Mouse (Mus musculus): ENCODE measurements around the gene Sdhaf1. TPM values are rescaled to one million over a fixed set of nuclear protein-coding genes. Genes with fewer than 3 reads are reported as not detected.

Gene Sdhaf1
- polyA plus RNA-seq, 1 experiment from 2014 or later = 21.6 TPM

- no peak overlapping the region for H3K27ac ChIP-seq (replicated peaks; ENCODE audit: low read depth, low read length)
- DNase-seq (ENCODE audit: low spot score) (no peak), ATAC-seq (ENCODE audit: insufficient number of reproducible peaks, low FRiP score, low TSS enrichment, low read depth) (no peak)
- no peak overlapping the region for H3K4me3 ChIP-seq (ENCODE audit: low read depth, low read length)
- peaks cover 6% of the 10 kb centered on the region for H3K36me3 ChIP-seq (ENCODE audit: control insufficient read depth, insufficient read depth, low read length)
- 0 out of 2 replicates have a peak overlapping the region, but pooled peaks have one; percentile 2 for H3K4me2 ChIP-seq (ENCODE audit: low read depth, severe bottlenecking)
- no peak overlapping the region for H3K9ac ChIP-seq (ENCODE audit: low read length)
- no peaks in the 10 kb centered on the region; the same call in 1 of the 2 replicates for H3K9me3 ChIP-seq (ENCODE audit: control insufficient read depth, low read length)
- WGBS = 91% methylated on average over 12 of the region's 12 CpGs
- H3K27me3 ChIP-seq (ENCODE audit: control insufficient read depth, insufficient read depth, low read length) = no peaks in the 10 kb centered on the region
- peaks cover 15% of the 10 kb centered on the region for H3K4me1 ChIP-seq (ENCODE audit: control insufficient read depth, insufficient read depth, low read length)
These were observed 13.6 kb downstream of the Sdhaf1 start for GRCm38 (mm10) chr7:30310136-30310535.

DNA sequence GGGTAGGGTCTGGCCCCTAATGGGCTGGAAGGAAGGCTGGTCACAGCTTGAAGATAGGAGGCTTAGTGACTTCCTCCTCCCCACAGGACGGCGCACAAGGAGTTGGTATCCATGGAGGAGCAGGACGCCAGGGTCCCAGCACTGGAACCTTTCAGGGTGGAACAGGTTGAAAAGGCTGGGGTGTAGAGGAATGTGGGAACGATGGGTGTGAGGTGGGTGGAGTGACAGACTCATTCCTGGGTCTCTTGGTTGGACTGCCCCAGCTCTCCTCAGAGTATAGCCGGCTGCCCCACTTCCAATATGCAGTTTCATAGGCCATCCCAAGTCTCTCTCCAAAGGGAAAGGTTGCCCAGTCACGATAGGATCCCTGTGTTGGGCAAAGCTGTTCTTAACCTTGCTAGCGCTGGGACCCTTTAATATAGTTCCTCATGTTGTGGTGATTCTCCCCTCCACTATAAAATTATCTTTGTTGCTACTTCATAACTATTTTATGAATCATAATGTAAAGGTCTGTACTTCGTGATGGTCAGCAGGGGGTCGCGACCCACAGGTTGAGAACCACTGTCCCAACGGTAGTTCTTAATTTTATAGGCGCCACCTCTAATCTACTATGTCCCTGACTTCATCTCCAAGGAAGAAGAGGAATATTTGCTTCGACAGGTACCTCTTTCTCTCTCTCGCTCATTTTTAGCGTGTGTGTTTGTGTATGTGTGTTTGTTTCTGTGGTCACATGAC is 14.1 kb downstream of the Sdhaf1 start:
- ATAC-seq (ENCODE audit: insufficient number of reproducible peaks, low FRiP score, low TSS enrichment, low read depth) (no peak), DNase-seq (ENCODE audit: low spot score) (no peak)
- H3K4me3 ChIP-seq (ENCODE audit: low read depth, low read length) = peak overlapping the region; percentile 62
- H3K4me1 ChIP-seq (ENCODE audit: control insufficient read depth, insufficient read depth, low read length) = peaks cover 11% of the 10 kb centered on the region
- no peaks in the 10 kb centered on the region; the same call in 1 of the 2 replicates for H3K9me3 ChIP-seq (ENCODE audit: control insufficient read depth, low read length)
- peaks cover 6% of the 10 kb centered on the region for H3K36me3 ChIP-seq (ENCODE audit: control insufficient read depth, insufficient read depth, low read length)
- H3K4me2 ChIP-seq (ENCODE audit: low read depth, severe bottlenecking) = peak overlapping the region; percentile 71
- WGBS = 61% methylated on average over 15 of the region's 15 CpGs
- H3K27ac ChIP-seq (replicated peaks; ENCODE audit: low read depth, low read length) = no peak overlapping the region
- peak overlapping the region; percentile 64; the same call in 1 of the 2 replicates for H3K9ac ChIP-seq (ENCODE audit: low read length)
- H3K27me3 ChIP-seq (ENCODE audit: control insufficient read depth, insufficient read depth, low read length) = no peaks in the 10 kb centered on the region

DNA sequence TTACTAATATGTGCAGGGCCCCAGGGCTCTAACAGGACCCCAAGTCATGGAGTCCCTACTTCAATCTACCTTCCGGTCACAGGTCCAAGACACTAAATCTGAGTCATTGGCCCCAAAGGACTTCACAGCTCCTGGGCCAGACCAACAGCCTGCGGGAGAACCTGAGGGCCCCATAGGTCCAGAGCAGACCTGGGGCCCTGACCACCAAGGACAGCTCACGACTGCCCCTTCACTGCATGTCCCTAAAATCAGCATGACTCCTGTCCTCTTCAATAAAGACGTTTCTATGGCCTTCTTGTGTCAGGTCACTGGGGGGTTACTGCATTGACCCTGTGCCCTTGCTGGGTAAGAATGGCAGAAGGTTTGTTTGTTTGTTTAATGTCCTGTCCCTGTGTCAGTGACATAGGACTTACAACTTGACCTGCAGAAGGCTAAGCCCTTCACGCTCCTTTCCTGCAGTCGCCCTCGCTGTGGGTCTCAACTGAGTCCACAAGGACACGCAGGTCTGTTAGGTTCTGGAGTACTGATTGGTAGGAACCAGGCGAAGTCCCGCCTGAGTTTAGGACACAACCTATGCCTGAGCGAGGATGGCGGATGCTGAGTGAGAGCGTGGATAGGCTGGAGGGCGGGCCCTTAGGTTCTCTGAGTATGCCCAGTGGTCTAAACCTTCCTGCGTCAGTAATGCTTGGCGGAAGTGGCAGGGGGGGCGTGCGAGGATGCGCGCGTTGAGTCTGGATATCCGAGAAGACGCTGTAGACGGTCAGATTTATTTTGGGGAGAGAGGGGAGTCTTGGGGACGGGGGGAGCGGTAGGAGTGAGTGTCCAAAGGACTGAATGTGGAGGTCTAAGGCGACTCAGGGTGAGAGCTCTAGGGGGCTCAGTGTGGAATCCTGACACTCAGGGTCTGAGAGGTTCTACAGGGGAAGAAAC is 15.4 kb downstream of the Sdhaf1 start, which contains the start of gene Alkbh6:
TSS of gene Alkbh6 (plus strand) at position 642 of the 930 bp plus-strand sequence.
- WGBS = 5% methylated on average over 27 of the region's 27 CpGs
- Histone ChIP-seq H3K36me3 (ENCODE audit: control insufficient read depth, insufficient read depth, low read length) (peaks cover 12% of the 10 kb centered on the region), H3K4me3 (ENCODE audit: low read depth, low read length) (peak within 1 kb of the TSS; percentile 62), H3K27me3 (ENCODE audit: control insufficient read depth, insufficient read depth, low read length) (no peaks in the 10 kb centered on the region), H3K4me2 (ENCODE audit: low read depth, severe bottlenecking) (peak within 1 kb of the TSS; percentile 71), H3K9ac (ENCODE audit: low read length) (peak within 1 kb of the TSS; percentile 64), H3K27ac (replicated peaks; ENCODE audit: low read depth, low read length) (no peak within 1 kb of the TSS), H3K4me1 (ENCODE audit: control insufficient read depth, insufficient read depth, low read length) (peaks cover 4% of the 10 kb centered on the region), H3K9me3 (ENCODE audit: control insufficient read depth, low read length) (no peaks in the 10 kb centered on the region; the same call in 1 of the 2 replicates)
- DNase-seq (ENCODE audit: low spot score) (peak; percentile 92), ATAC-seq (ENCODE audit: insufficient number of reproducible peaks, low FRiP score, low TSS enrichment, low read depth) (peak; percentile 99)

DNA sequence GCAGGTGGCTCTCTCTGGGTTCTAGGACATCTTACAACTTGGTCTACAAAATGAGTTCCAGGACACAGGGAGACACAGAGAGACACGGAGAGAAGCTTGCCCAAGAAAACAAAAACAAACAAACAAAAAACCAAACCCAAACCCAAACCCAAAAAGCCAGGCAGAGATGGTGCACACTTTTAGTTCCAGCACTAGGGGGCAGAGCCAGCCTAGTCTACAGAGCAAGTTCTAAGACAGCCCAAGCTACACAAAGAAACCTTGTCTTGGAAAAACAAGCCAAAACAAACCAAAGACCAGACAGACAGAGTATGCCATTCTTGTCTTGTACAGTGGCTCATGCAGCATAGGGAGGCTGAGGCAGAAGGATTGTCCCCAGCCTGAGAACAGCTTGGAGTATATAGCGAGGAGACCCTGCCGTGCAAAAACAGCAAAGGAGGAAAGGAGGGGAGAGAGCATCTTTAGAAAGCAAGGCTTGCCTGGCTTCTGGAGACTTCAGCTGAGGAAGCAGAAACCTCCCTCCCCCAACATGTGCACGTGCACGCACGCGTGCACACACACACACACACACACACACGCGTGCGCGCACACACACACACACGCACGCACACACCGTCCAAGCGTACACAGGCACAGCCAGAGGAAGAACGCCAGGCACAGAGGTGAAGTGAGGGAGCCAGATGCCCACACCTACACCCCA is 17.5 kb downstream of the Sdhaf1 start:
- H3K4me3 ChIP-seq (ENCODE audit: low read depth, low read length) = no peak overlapping the region
- WGBS = 94% methylated on average over 16 of the region's 16 CpGs
- H3K4me1 ChIP-seq (ENCODE audit: control insufficient read depth, insufficient read depth, low read length) = peaks cover 4% of the 10 kb centered on the region
- ATAC-seq (ENCODE audit: insufficient number of reproducible peaks, low FRiP score, low TSS enrichment, low read depth) (no peak), DNase-seq (ENCODE audit: low spot score) (no peak)
- peaks cover 22% of the 10 kb centered on the region for H3K36me3 ChIP-seq (ENCODE audit: control insufficient read depth, insufficient read depth, low read length)
- no peaks in the 10 kb centered on the region; the same call in 1 of the 2 replicates for H3K9me3 ChIP-seq (ENCODE audit: control insufficient read depth, low read length)
- no peaks in the 10 kb centered on the region for H3K27me3 ChIP-seq (ENCODE audit: control insufficient read depth, insufficient read depth, low read length)
- H3K9ac ChIP-seq (ENCODE audit: low read length) = no peak overlapping the region
- H3K27ac ChIP-seq (replicated peaks; ENCODE audit: low read depth, low read length) = no peak overlapping the region
- no peak overlapping the region for H3K4me2 ChIP-seq (ENCODE audit: low read depth, severe bottlenecking)

DNA sequence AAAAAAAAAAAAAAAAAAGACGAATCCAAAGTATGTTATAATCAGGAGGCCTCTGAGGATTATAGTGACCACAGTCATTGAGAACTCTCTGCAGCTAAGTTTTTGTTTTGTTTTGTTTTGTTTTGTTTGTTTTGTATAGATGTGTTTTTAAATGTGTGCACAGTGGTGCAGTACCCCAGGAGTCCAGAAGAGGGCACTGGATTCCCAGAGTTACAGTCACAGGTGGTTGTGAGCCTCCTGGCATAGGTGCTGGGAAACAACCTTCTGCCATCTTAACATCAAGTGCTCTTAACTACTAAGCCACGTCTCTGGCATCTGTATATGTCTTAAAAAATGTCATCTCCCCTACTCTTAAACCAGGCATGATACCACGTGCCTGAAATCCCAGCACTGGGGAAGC is 22.8 kb downstream of the Sdhaf1 start:
- 65% methylated on average over 2 of the region's 3 CpGs for WGBS
- no peak overlapping the region for H3K4me2 ChIP-seq (ENCODE audit: low read depth, severe bottlenecking)
- H3K4me1 ChIP-seq (ENCODE audit: control insufficient read depth, insufficient read depth, low read length) = no peaks in the 10 kb centered on the region
- H3K27me3 ChIP-seq (ENCODE audit: control insufficient read depth, insufficient read depth, low read length) = no peaks in the 10 kb centered on the region
- DNase-seq (ENCODE audit: low spot score) = peak; percentile 69
- peaks cover 28% of the 10 kb centered on the region for H3K36me3 ChIP-seq (ENCODE audit: control insufficient read depth, insufficient read depth, low read length)
- no peak overlapping the region for H3K27ac ChIP-seq (replicated peaks; ENCODE audit: low read depth, low read length)
- H3K9me3 ChIP-seq (ENCODE audit: control insufficient read depth, low read length) = no peaks in the 10 kb centered on the region
- ATAC-seq (ENCODE audit: insufficient number of reproducible peaks, low FRiP score, low TSS enrichment, low read depth) = no peak
- no peak overlapping the region for H3K4me3 ChIP-seq (ENCODE audit: low read depth, low read length)
- H3K9ac ChIP-seq (ENCODE audit: low read length) = no peak overlapping the region

GRCm38 (mm10) chr7:30297266-30297665 is 26.4 kb downstream of the Sdhaf1 start:
- no peaks in the 10 kb centered on the region for H3K9me3 ChIP-seq (ENCODE audit: control insufficient read depth, low read length)
- no peak overlapping the region for H3K9ac ChIP-seq (ENCODE audit: low read length)
- ATAC-seq (ENCODE audit: insufficient number of reproducible peaks, low FRiP score, low TSS enrichment, low read depth) (no peak), DNase-seq (ENCODE audit: low spot score) (no peak)
- H3K4me3 ChIP-seq (ENCODE audit: low read depth, low read length) = no peak overlapping the region
- WGBS = 83% methylated on average over 16 of the region's 16 CpGs
- H3K36me3 ChIP-seq (ENCODE audit: control insufficient read depth, insufficient read depth, low read length) = peaks cover 17% of the 10 kb centered on the region; the same call in 1 of the 2 replicates
- no peak overlapping the region for H3K27ac ChIP-seq (replicated peaks; ENCODE audit: low read depth, low read length)
- H3K4me1 ChIP-seq (ENCODE audit: control insufficient read depth, insufficient read depth, low read length) = no peaks in the 10 kb centered on the region
- H3K27me3 ChIP-seq (ENCODE audit: control insufficient read depth, insufficient read depth, low read length) = no peaks in the 10 kb centered on the region
- H3K4me2 ChIP-seq (ENCODE audit: low read depth, severe bottlenecking) = no peak overlapping the region

DNA sequence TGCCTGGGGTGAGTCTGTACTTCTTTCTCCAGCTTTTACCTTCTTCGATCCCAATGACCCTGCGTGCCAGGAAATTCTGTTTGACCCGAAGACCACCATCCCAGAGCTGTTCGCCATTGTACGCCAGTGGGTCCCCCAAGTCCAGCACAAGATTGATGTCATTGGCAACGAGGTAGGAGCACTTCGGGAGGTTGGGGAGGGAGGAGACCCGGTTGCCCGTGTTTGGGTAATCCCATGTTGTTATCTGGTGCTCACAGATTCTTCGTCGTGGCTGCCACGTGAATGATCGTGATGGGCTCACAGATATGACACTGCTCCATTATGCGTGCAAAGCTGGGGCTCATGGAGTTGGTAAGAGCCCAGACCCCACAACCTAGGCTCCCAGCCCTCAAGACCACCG is 26.9 kb downstream of the Sdhaf1 start:
- H3K36me3 ChIP-seq (ENCODE audit: control insufficient read depth, insufficient read depth, low read length) = peaks cover 13% of the 10 kb centered on the region; the same call in 1 of the 2 replicates
- WGBS = 90% methylated on average over 15 of the region's 15 CpGs

GRCm38 (mm10) chr7:30295103-30295502 is 28.6 kb downstream of the Sdhaf1 start:
- ATAC-seq (ENCODE audit: insufficient number of reproducible peaks, low FRiP score, low TSS enrichment, low read depth) = no peak
- Histone ChIP-seq H3K4me2 (ENCODE audit: low read depth, severe bottlenecking) (no peak overlapping the region), H3K9ac (ENCODE audit: low read length) (no peak overlapping the region), H3K27me3 (ENCODE audit: control insufficient read depth, insufficient read depth, low read length) (no peaks in the 10 kb centered on the region), H3K4me1 (ENCODE audit: control insufficient read depth, insufficient read depth, low read length) (peaks cover 3% of the 10 kb centered on the region; the same call in 1 of the 2 replicates), H3K9me3 (ENCODE audit: control insufficient read depth, low read length) (no peaks in the 10 kb centered on the region), H3K36me3 (ENCODE audit: control insufficient read depth, insufficient read depth, low read length) (peaks cover 8% of the 10 kb centered on the region; the same call in 1 of the 2 replicates), H3K27ac (replicated peaks; ENCODE audit: low read depth, low read length) (no peak overlapping the region), H3K4me3 (ENCODE audit: low read depth, low read length) (no peak overlapping the region)
- 75% methylated on average over 10 of the region's 10 CpGs for WGBS
- DNase-seq (ENCODE audit: low spot score) = no peak

More for the DNA sequence above, 26.9 kb downstream of the Sdhaf1 start:
- Histone ChIP-seq H3K4me2 (ENCODE audit: low read depth, severe bottlenecking) (no peak overlapping the region), H3K9me3 (ENCODE audit: control insufficient read depth, low read length) (no peaks in the 10 kb centered on the region), H3K27me3 (ENCODE audit: control insufficient read depth, insufficient read depth, low read length) (no peaks in the 10 kb centered on the region), H3K27ac (replicated peaks; ENCODE audit: low read depth, low read length) (no peak overlapping the region), H3K4me3 (ENCODE audit: low read depth, low read length) (no peak overlapping the region), H3K9ac (ENCODE audit: low read length) (no peak overlapping the region), H3K4me1 (ENCODE audit: control insufficient read depth, insufficient read depth, low read length) (no peaks in the 10 kb centered on the region)
- DNase-seq (ENCODE audit: low spot score) (no peak), ATAC-seq (ENCODE audit: insufficient number of reproducible peaks, low FRiP score, low TSS enrichment, low read depth) (no peak)
